Mouse (Mus musculus) erythroid progenitor cell, adult 5-6 weeks (primary cell): ENCODE results near the gene Zscan4-ps1. TPM values are rescaled to one million over a fixed set of nuclear protein-coding genes. Genes with fewer than 3 reads are reported as not detected.
"Not testable (repeated sequence)": the region's sequence is repeated elsewhere in the genome, so short reads cannot be mapped to it uniquely, and the experiment has no call there.

Experiments
- ATAC-seq: replicated peaks from 2 replicates; pipeline ENCODE4 v1.8.0; 2016; ENCODE audit warnings: moderate number of reproducible peaks, mild to moderate bottlenecking, moderate TSS enrichment, inconsistent platforms; ENCODE audit not compliant: poor library complexity, low FRiP score, severe bottlenecking
- total RNA-seq, 2 experiments: library from RNA; stranded (forward) in 1 of 2; stranded (reverse) in 1 of 2; fragments of 150-400 nt in 1 of 2; fragments of 186-747, 209-891 nt in 1 of 2; gene quantifications; 2 replicates each; pipeline versions ENCODE4 v1.2.3 to v1.2.4; 2015 to 2017; ENCODE audit warnings: low replicate concordance in 2 of 2

Gene Zscan4-ps1
- total RNA-seq (2015; ENCODE audit: low replicate concordance) (not detected in 2 replicates), total RNA-seq (2017; ENCODE audit: low replicate concordance) (not detected in 2 replicates)

DNA sequence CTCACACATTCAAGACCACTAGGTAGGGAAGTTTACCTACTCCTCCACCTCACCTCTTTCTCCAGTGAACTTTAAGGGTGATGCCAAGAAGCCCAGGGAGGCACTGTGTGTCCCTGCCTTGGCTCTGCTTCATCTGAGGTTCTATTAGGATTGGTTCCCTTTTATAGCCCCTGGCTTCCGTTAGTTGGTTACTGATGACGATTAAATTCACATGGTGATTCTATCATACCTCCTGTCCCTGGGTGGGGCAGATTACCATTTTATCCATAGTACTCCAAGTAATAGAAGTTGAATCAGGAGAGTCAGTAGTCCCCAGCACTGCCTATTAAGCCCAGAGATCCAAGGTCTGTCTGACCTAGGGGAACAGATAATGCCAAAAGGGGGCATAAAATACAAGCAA, at the start of gene Zscan4-ps1:
Gene Zscan4-ps1 (minus strand): TSS at position 101 of the 400 bp plus-strand sequence.
- ATAC-seq = not testable (repeated sequence)

Other genes starting within 250 kb of the Zscan4-ps1 start
- not detected in 2 replicates for gene Zscan4b, start 164.6 kb downstream of the Zscan4-ps1 start, total RNA-seq (2015; ENCODE audit: low replicate concordance)
- not detected in 2 replicates for gene Zscan4b, start 164.6 kb downstream of the Zscan4-ps1 start, total RNA-seq (2017; ENCODE audit: low replicate concordance)
- gene Zscan4c, start 63.9 kb downstream of the Zscan4-ps1 start, total RNA-seq (2015; ENCODE audit: low replicate concordance) = not detected in 2 replicates
- not detected in 2 replicates for gene Zscan4c, start 63.9 kb downstream of the Zscan4-ps1 start, total RNA-seq (2017; ENCODE audit: low replicate concordance)
- gene Zscan4d, start 96.5 kb upstream of the Zscan4-ps1 start, total RNA-seq (2015; ENCODE audit: low replicate concordance) = not detected in 2 replicates
- gene Zscan4d, start 96.5 kb upstream of the Zscan4-ps1 start, total RNA-seq (2017; ENCODE audit: low replicate concordance) = not detected in 2 replicates
- gene Zscan4e, start 241.0 kb upstream of the Zscan4-ps1 start, total RNA-seq (2015; ENCODE audit: low replicate concordance) = not detected in 2 replicates
- gene Zscan4e, start 241.0 kb upstream of the Zscan4-ps1 start, total RNA-seq (2017; ENCODE audit: low replicate concordance) = not detected in 2 replicates